Mouse (Mus musculus): ENCODE results near the gene Npdc1. TPM values are rescaled to one million over a fixed set of nuclear protein-coding genes. Genes with fewer than 3 reads are reported as not detected.

Npdc1 gene
- polyA plus RNA-seq, 1 experiment from 2014 or later: 198 TPM

- Histone ChIP-seq H3K27me3 (peaks cover 54% of the 10 kb centered on the region), H3K4me3 (replicated peaks) (no peak overlapping the region), H3K4me1 (peaks cover 16% of the 10 kb centered on the region), H3K4me2 (no peak overlapping the region), H3K9ac (no peak overlapping the region), H3K9me3 (no peaks in the 10 kb centered on the region), H3K36me3 (replicated peaks) (no peaks in the 10 kb centered on the region), H3K27ac (no peak overlapping the region)
- no peak for ATAC-seq (ENCODE audit: low FRiP score)
- WGBS: 47% methylated on average over 27 of the region's 27 CpGs
Observed at GRCm38 (mm10) chr2:25425481-25425880, 26.3 kb downstream of the Npdc1 start.

GRCm38 (mm10) chr2:25426721-25427191 is 27.6 kb downstream of the Npdc1 start:
- Histone ChIP-seq H3K4me3 (replicated peaks) (no peak overlapping the region), H3K36me3 (replicated peaks) (no peaks in the 10 kb centered on the region), H3K27ac (no peak overlapping the region), H3K4me1 (peaks cover 22% of the 10 kb centered on the region), H3K9me3 (no peaks in the 10 kb centered on the region), H3K4me2 (no peak overlapping the region), H3K9ac (no peak overlapping the region; the same call in 1 of the 2 replicates), H3K27me3 (peaks cover 57% of the 10 kb centered on the region)
- WGBS: 31% methylated on average over 5 of the region's 5 CpGs
- ATAC-seq (ENCODE audit: low FRiP score): 0 out of 2 replicates have a peak, but pooled peaks have one; percentile 4

GRCm38 (mm10) chr2:25427256-25427655 is 28.1 kb downstream of the Npdc1 start:
- H3K9me3 ChIP-seq: no peaks in the 10 kb centered on the region
- no peaks in the 10 kb centered on the region for H3K36me3 ChIP-seq (replicated peaks)
- peaks cover 22% of the 10 kb centered on the region for H3K4me1 ChIP-seq
- 96% methylated on average over 5 of the region's 5 CpGs for WGBS
- no peak overlapping the region for H3K4me2 ChIP-seq
- H3K27ac ChIP-seq: no peak overlapping the region
- no peak overlapping the region for H3K4me3 ChIP-seq (replicated peaks)
- H3K27me3 ChIP-seq: peaks cover 57% of the 10 kb centered on the region
- H3K9ac ChIP-seq: no peak overlapping the region
- ATAC-seq (ENCODE audit: low FRiP score): no peak

GRCm38 (mm10) chr2:25428442-25429236 is 29.5 kb downstream of the Npdc1 start, which contains the start of gene Abca2:
Gene Abca2 (plus strand): TSS chr2:25428703.
- peak within 1 kb of the TSS; percentile 79 for H3K4me2 ChIP-seq
- peaks cover 46% of the 10 kb centered on the region for H3K27me3 ChIP-seq
- peak within 1 kb of the TSS; percentile 72 for H3K4me3 ChIP-seq (replicated peaks)
- WGBS: under 1% methylated on average over 88 of the region's 89 CpGs
- peak; percentile 91 for ATAC-seq (ENCODE audit: low FRiP score)
- no peaks in the 10 kb centered on the region; the same call in 1 of the 2 replicates for H3K36me3 ChIP-seq (replicated peaks)
- no peaks in the 10 kb centered on the region for H3K9me3 ChIP-seq
- peak within 1 kb of the TSS; percentile 77 for H3K9ac ChIP-seq
- peaks cover 22% of the 10 kb centered on the region for H3K4me1 ChIP-seq
- peak within 1 kb of the TSS; percentile 82 for H3K27ac ChIP-seq

GRCm38 (mm10) chr2:25429435-25430180 is 30.5 kb downstream of the Npdc1 start:
- peak overlapping the region; percentile 79 for H3K4me2 ChIP-seq
- H3K36me3 ChIP-seq (replicated peaks): peaks cover 2% of the 10 kb centered on the region
- H3K27ac ChIP-seq: no peak overlapping the region
- 68% methylated on average over 5 of the region's 5 CpGs for whole genome bisulfite sequencing
- no peak for ATAC-seq (ENCODE audit: low FRiP score)
- peak overlapping the region; percentile 72 for H3K4me3 ChIP-seq (replicated peaks)
- H3K27me3 ChIP-seq: peaks cover 36% of the 10 kb centered on the region
- H3K9ac ChIP-seq: peak overlapping the region; percentile 77
- peaks cover 22% of the 10 kb centered on the region for H3K4me1 ChIP-seq
- H3K9me3 ChIP-seq: no peaks in the 10 kb centered on the region

GRCm38 (mm10) chr2:25430395-25431233 is 31.5 kb downstream of the Npdc1 start:
- no peaks in the 10 kb centered on the region for H3K9me3 ChIP-seq
- no peak overlapping the region for H3K4me3 ChIP-seq (replicated peaks)
- H3K4me2 ChIP-seq: no peak overlapping the region
- H3K27ac ChIP-seq: no peak overlapping the region; the same call in 1 of the 2 replicates
- H3K9ac ChIP-seq: 0 out of 2 replicates have a peak overlapping the region, but pooled peaks have one; percentile 77
- no peak for ATAC-seq (ENCODE audit: low FRiP score)
- WGBS: 66% methylated on average over 17 of the region's 17 CpGs
- H3K27me3 ChIP-seq: peaks cover 26% of the 10 kb centered on the region
- H3K4me1 ChIP-seq: peaks cover 22% of the 10 kb centered on the region
- H3K36me3 ChIP-seq (replicated peaks): peaks cover 9% of the 10 kb centered on the region

- Histone ChIP-seq H3K4me3 (replicated peaks) (no peak overlapping the region), H3K9ac (no peak overlapping the region), H3K27me3 (peaks cover 18% of the 10 kb centered on the region; the same call in 1 of the 2 replicates), H3K4me1 (peaks cover 22% of the 10 kb centered on the region), H3K27ac (no peak overlapping the region; the same call in 1 of the 2 replicates), H3K9me3 (no peaks in the 10 kb centered on the region), H3K4me2 (no peak overlapping the region), H3K36me3 (replicated peaks) (peaks cover 14% of the 10 kb centered on the region)
- no peak for ATAC-seq (ENCODE audit: low FRiP score)
- WGBS: 74% methylated on average over 6 of the region's 6 CpGs
Observed at GRCm38 (mm10) chr2:25431308-25431855, 32.2 kb downstream of the Npdc1 start.

GRCm38 (mm10) chr2:25432326-25433098 is 33.4 kb downstream of the Npdc1 start:
- ATAC-seq (ENCODE audit: low FRiP score): no peak
- H3K4me2 ChIP-seq: no peak overlapping the region
- no peaks in the 10 kb centered on the region for H3K9me3 ChIP-seq
- H3K4me1 ChIP-seq: peaks cover 22% of the 10 kb centered on the region
- H3K27me3 ChIP-seq: peaks cover 15% of the 10 kb centered on the region; the same call in 1 of the 2 replicates
- peaks cover 25% of the 10 kb centered on the region for H3K36me3 ChIP-seq (replicated peaks)
- 81% methylated on average over 11 of the region's 11 CpGs for WGBS
- H3K9ac ChIP-seq: no peak overlapping the region
- H3K4me3 ChIP-seq (replicated peaks): no peak overlapping the region
- H3K27ac ChIP-seq: no peak overlapping the region

- H3K9me3 ChIP-seq: no peaks in the 10 kb centered on the region
- H3K36me3 ChIP-seq (replicated peaks): peaks cover 30% of the 10 kb centered on the region
- H3K9ac ChIP-seq: no peak overlapping the region
- no peak overlapping the region for H3K27ac ChIP-seq
- H3K4me1 ChIP-seq: peaks cover 22% of the 10 kb centered on the region
- H3K4me3 ChIP-seq (replicated peaks): no peak overlapping the region
- H3K4me2 ChIP-seq: no peak overlapping the region
- H3K27me3 ChIP-seq: peaks cover 15% of the 10 kb centered on the region; the same call in 1 of the 2 replicates
- 90% methylated on average over 17 of the region's 17 CpGs for WGBS
- no peak for ATAC-seq (ENCODE audit: low FRiP score)
Observed at GRCm38 (mm10) chr2:25433101-25433500, 34.0 kb downstream of the Npdc1 start.

- 85% methylated on average over 8 of the region's 8 CpGs for WGBS
- H3K9me3 ChIP-seq: no peaks in the 10 kb centered on the region
- peaks cover 13% of the 10 kb centered on the region; the same call in 1 of the 2 replicates for H3K27me3 ChIP-seq
- no peak for ATAC-seq (ENCODE audit: low FRiP score)
- no peak overlapping the region for H3K4me3 ChIP-seq (replicated peaks)
- H3K36me3 ChIP-seq (replicated peaks): peaks cover 42% of the 10 kb centered on the region
- no peak overlapping the region for H3K27ac ChIP-seq
- no peak overlapping the region for H3K9ac ChIP-seq
- H3K4me2 ChIP-seq: no peak overlapping the region
- H3K4me1 ChIP-seq: peaks cover 17% of the 10 kb centered on the region
Observed at GRCm38 (mm10) chr2:25434292-25434691, 35.1 kb downstream of the Npdc1 start.

GRCm38 (mm10) chr2:25436286-25436820 is 37.2 kb downstream of the Npdc1 start:
- ATAC-seq (ENCODE audit: low FRiP score): no peak
- H3K27me3 ChIP-seq: no peaks in the 10 kb centered on the region
- no peak overlapping the region for H3K4me3 ChIP-seq (replicated peaks)
- H3K4me1 ChIP-seq: no peaks in the 10 kb centered on the region
- H3K36me3 ChIP-seq (replicated peaks): peaks cover 59% of the 10 kb centered on the region
- WGBS: 94% methylated on average over 10 of the region's 10 CpGs
- H3K4me2 ChIP-seq: no peak overlapping the region
- no peaks in the 10 kb centered on the region for H3K9me3 ChIP-seq
- no peak overlapping the region for H3K9ac ChIP-seq
- no peak overlapping the region for H3K27ac ChIP-seq
